Mouse (Mus musculus): ENCODE measurements around the gene Bmp8a. TPM values are rescaled to one million over a fixed set of nuclear protein-coding genes. Genes with fewer than 3 reads are reported as not detected.
"Not testable (repeated sequence)": the region's sequence is repeated elsewhere in the genome, so short reads cannot be mapped to it uniquely, and the experiment has no call there.

Bmp8a gene
- polyA plus RNA-seq, 2 experiments: 1.6 to 1.8 TPM

- H3K27ac ChIP-seq (replicated peaks; ENCODE audit: low read depth, low read length): no peak within 1 kb of the TSS
- H3K9ac ChIP-seq (ENCODE audit: low read depth, low read length, severe bottlenecking): no peak within 1 kb of the TSS
- H3K4me2 ChIP-seq (replicated peaks; ENCODE audit: low read depth, low read length, severe bottlenecking): peak within 1 kb of the TSS; percentile 41
- H3K27me3 ChIP-seq (ENCODE audit: control insufficient read depth, insufficient read depth, low read length): 0 out of 2 replicates have a peak, but pooled peaks cover 5% of the 10 kb centered on the region
- peak within 1 kb of the TSS; percentile 28 for H3K4me3 ChIP-seq (replicated peaks; ENCODE audit: low read length)
- WGBS: 11% methylated on average over 7 of the region's 13 CpGs
- DNase-seq (ENCODE audit: low spot score) (no peak), ATAC-seq (ENCODE audit: low FRiP score, low read depth) (no peak)
- H3K36me3 ChIP-seq (ENCODE audit: control insufficient read depth, insufficient read depth, low read length): no peaks in the 10 kb centered on the region
- no peak for TF ChIP-seq POLR2A (IDR thresholded peaks at IDR 0.05; ENCODE audit: borderline replicate concordance, extremely low read depth, insufficient read depth, insufficient read length)
- H3K9me3 ChIP-seq (ENCODE audit: control insufficient read depth, low read length): no peaks in the 10 kb centered on the region
- H3K4me1 ChIP-seq (ENCODE audit: control insufficient read depth, insufficient read depth, low read length): no peaks in the 10 kb centered on the region
Measured at GRCm38 (mm10) chr4:123323534-123323933, 19.5 kb downstream of the Bmp8a start, which contains the start of gene Oxct2a. Gene Oxct2a (minus strand): TSS chr4:123323634.

DNA sequence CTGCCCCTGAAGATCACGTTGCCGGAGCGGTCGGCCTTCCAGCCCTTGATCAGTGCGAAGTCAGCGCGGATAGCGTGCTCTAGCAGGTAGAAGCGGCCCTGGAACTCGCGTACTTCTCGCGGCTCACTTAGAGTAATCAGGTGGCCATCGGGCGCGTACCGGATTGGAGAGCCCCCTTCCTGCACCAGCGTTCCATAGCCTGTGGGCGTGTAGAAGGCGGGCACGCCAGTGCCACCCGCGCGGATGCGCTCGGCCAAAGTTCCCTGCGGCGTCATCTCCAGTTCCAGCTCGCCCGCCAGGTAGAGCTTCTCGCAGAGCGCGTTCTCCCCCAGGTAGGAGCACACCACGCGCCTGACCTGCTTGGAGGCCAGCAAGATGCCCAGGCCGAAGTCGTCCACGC, 20.1 kb downstream of the Bmp8a start:
- Histone ChIP-seq H3K4me2 (replicated peaks; ENCODE audit: low read depth, low read length, severe bottlenecking) (peak overlapping the region; percentile 41), H3K4me3 (replicated peaks; ENCODE audit: low read length) (peak overlapping the region; percentile 28)
- not testable (repeated sequence) for H3K36me3 ChIP-seq (ENCODE audit: control insufficient read depth, insufficient read depth, low read length); H3K9me3 ChIP-seq (ENCODE audit: control insufficient read depth, low read length); H3K4me1 ChIP-seq (ENCODE audit: control insufficient read depth, insufficient read depth, low read length); H3K9ac ChIP-seq (ENCODE audit: low read depth, low read length, severe bottlenecking); H3K27me3 ChIP-seq (ENCODE audit: control insufficient read depth, insufficient read depth, low read length); DNase-seq (ENCODE audit: low spot score); H3K27ac ChIP-seq (replicated peaks; ENCODE audit: low read depth, low read length)
- 13% methylated on average over 10 of the region's 38 CpGs for WGBS
- peak; percentile 14; the same call in 1 of the 2 replicates for ATAC-seq (ENCODE audit: low FRiP score, low read depth)

- no peak overlapping the region for H3K4me3 ChIP-seq (replicated peaks; ENCODE audit: low read length)
- H3K27ac ChIP-seq (replicated peaks; ENCODE audit: low read depth, low read length): no peak overlapping the region
- no peak overlapping the region for H3K4me2 ChIP-seq (replicated peaks; ENCODE audit: low read depth, low read length, severe bottlenecking)
- TF ChIP-seq POLR2A (IDR thresholded peaks at IDR 0.05; ENCODE audit: borderline replicate concordance, extremely low read depth, insufficient read depth, insufficient read length): no peak
- H3K9ac ChIP-seq (ENCODE audit: low read depth, low read length, severe bottlenecking): no peak overlapping the region
- H3K4me1 ChIP-seq (ENCODE audit: control insufficient read depth, insufficient read depth, low read length): no peaks in the 10 kb centered on the region
- H3K9me3 ChIP-seq (ENCODE audit: control insufficient read depth, low read length): no peaks in the 10 kb centered on the region
- H3K36me3 ChIP-seq (ENCODE audit: control insufficient read depth, insufficient read depth, low read length): no peaks in the 10 kb centered on the region
- H3K27me3 ChIP-seq (ENCODE audit: control insufficient read depth, insufficient read depth, low read length): no peaks in the 10 kb centered on the region
- DNase-seq (ENCODE audit: low spot score) (no peak), ATAC-seq (ENCODE audit: low FRiP score, low read depth) (no peak)
- 83% methylated on average over 3 of the region's 3 CpGs for WGBS
Measured at GRCm38 (mm10) chr4:123314497-123314896, 28.6 kb downstream of the Bmp8a start.

DNA sequence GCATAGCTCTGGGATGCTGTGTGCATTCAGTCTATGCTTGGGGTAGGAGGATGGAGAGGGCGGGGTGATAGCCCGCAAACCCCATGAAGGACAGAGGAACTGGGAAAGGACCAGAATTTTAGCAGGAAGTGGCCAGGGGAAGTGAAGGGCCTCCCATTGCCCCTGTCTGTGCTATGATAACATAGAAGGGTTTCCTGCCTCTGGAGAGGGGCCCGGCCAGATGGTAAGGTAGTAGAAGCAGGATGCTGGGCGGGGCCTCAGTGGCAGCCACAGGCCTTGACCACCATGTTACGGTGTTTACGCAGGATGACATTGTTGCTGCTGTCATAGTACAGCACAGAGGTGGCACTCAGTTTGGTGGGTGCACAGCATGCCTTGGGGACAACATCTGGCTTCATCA, 30.0 kb downstream of the Bmp8a start:
- no peak for DNase-seq (ENCODE audit: low spot score)
- ATAC-seq (ENCODE audit: low FRiP score, low read depth): no peak
- no peak overlapping the region for H3K4me3 ChIP-seq (replicated peaks; ENCODE audit: low read length)
- 93% methylated on average over 6 of the region's 6 CpGs for WGBS
- no peaks in the 10 kb centered on the region for H3K9me3 ChIP-seq (ENCODE audit: control insufficient read depth, low read length)
- no peaks in the 10 kb centered on the region for H3K36me3 ChIP-seq (ENCODE audit: control insufficient read depth, insufficient read depth, low read length)
- no peak overlapping the region for H3K9ac ChIP-seq (ENCODE audit: low read depth, low read length, severe bottlenecking)
- H3K27ac ChIP-seq (replicated peaks; ENCODE audit: low read depth, low read length): no peak overlapping the region
- TF ChIP-seq POLR2A (IDR thresholded peaks at IDR 0.05; ENCODE audit: borderline replicate concordance, extremely low read depth, insufficient read depth, insufficient read length): no peak
- H3K4me2 ChIP-seq (replicated peaks; ENCODE audit: low read depth, low read length, severe bottlenecking): no peak overlapping the region
- H3K27me3 ChIP-seq (ENCODE audit: control insufficient read depth, insufficient read depth, low read length): no peaks in the 10 kb centered on the region
- no peaks in the 10 kb centered on the region for H3K4me1 ChIP-seq (ENCODE audit: control insufficient read depth, insufficient read depth, low read length)

DNA sequence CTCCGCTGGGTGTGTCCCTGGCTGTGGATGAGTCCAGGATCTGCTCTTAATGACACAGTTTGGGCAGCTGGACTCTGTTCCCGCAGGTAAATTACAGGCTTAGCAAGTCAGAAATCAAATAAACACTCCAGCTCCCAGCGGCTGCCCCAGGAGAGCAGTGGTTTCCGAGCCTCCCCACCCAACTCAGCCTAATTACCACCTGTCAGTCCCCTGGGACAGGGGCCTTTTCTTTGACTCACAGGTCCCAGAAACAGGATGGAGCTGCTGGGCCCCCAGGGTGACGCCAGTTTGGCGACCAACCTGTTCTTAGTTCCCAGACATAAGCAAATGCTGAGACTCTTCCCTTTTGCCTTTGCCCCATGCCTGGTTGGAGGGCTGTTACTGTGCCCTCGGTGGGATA, 31.2 kb downstream of the Bmp8a start:
- no peak overlapping the region for H3K9ac ChIP-seq (ENCODE audit: low read depth, low read length, severe bottlenecking)
- DNase-seq (ENCODE audit: low spot score) (no peak), ATAC-seq (ENCODE audit: low FRiP score, low read depth) (no peak)
- no peak overlapping the region for H3K4me3 ChIP-seq (replicated peaks; ENCODE audit: low read length)
- H3K4me1 ChIP-seq (ENCODE audit: control insufficient read depth, insufficient read depth, low read length): no peaks in the 10 kb centered on the region
- H3K27me3 ChIP-seq (ENCODE audit: control insufficient read depth, insufficient read depth, low read length): no peaks in the 10 kb centered on the region
- no peaks in the 10 kb centered on the region for H3K9me3 ChIP-seq (ENCODE audit: control insufficient read depth, low read length)
- H3K27ac ChIP-seq (replicated peaks; ENCODE audit: low read depth, low read length): no peak overlapping the region
- H3K4me2 ChIP-seq (replicated peaks; ENCODE audit: low read depth, low read length, severe bottlenecking): no peak overlapping the region
- H3K36me3 ChIP-seq (ENCODE audit: control insufficient read depth, insufficient read depth, low read length): no peaks in the 10 kb centered on the region
- no peak for TF ChIP-seq POLR2A (IDR thresholded peaks at IDR 0.05; ENCODE audit: borderline replicate concordance, extremely low read depth, insufficient read depth, insufficient read length)
- WGBS: 64% methylated on average over 7 of the region's 7 CpGs

DNA sequence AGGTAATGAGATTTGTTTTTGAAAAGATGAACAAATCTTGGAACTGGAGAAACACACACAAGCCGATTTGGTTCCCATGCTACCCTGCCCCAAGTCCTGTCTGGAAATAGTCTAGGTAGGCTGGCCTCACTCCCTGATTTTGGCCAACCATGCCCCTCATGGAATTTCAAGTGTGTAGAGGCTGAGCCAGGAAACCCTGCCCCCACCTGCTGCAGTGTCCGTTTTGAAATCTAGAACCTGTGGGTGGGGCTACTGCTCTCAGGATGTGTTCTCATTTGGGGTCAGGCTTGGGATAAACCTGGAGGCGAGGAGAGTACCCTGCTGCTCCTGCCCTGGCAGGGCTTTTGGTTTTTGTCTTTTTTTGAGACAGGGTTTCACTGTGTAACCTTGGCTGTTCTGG, 34.8 kb downstream of the Bmp8a start:
- Histone ChIP-seq H3K27me3 (ENCODE audit: control insufficient read depth, insufficient read depth, low read length) (no peaks in the 10 kb centered on the region), H3K36me3 (ENCODE audit: control insufficient read depth, insufficient read depth, low read length) (peaks cover 8% of the 10 kb centered on the region), H3K4me2 (replicated peaks; ENCODE audit: low read depth, low read length, severe bottlenecking) (no peak overlapping the region), H3K4me3 (replicated peaks; ENCODE audit: low read length) (no peak overlapping the region), H3K9me3 (ENCODE audit: control insufficient read depth, low read length) (no peaks in the 10 kb centered on the region), H3K27ac (replicated peaks; ENCODE audit: low read depth, low read length) (no peak overlapping the region), H3K9ac (ENCODE audit: low read depth, low read length, severe bottlenecking) (no peak overlapping the region), H3K4me1 (ENCODE audit: control insufficient read depth, insufficient read depth, low read length) (no peaks in the 10 kb centered on the region)
- no peak for TF ChIP-seq POLR2A (IDR thresholded peaks at IDR 0.05; ENCODE audit: borderline replicate concordance, extremely low read depth, insufficient read depth, insufficient read length)
- WGBS: 67% methylated on average over 3 of the region's 3 CpGs
- ATAC-seq (ENCODE audit: low FRiP score, low read depth) (no peak), DNase-seq (ENCODE audit: low spot score) (no peak)

All from limb, embryonic 14.5 days (tissue).